Mouse (Mus musculus) MEL (cell line): ENCODE data around the gene Tmem132d.

Experiments used
- CTCF ChIP-seq, 3 experiments: IDR thresholded peaks in 2 of 3; conservative IDR thresholded peaks in 1 of 3; 2 replicates each; pipeline ENCODE4 v1.5.1; 2011 to 2012; ENCODE audit warnings: low read length in 3 of 3, low read depth in 2 of 3, mild to moderate bottlenecking in 2 of 3, improper control_type of control experiment in 1 of 3, inconsistent platforms in 1 of 3, mixed read lengths in 1 of 3, moderate library complexity in 1 of 3; ENCODE audit not compliant: control insufficient read depth in 1 of 3, insufficient read depth in 1 of 3, poor library complexity in 1 of 3, severe bottlenecking in 1 of 3
- ELF1 ChIP-seq: IDR thresholded peaks from 2 replicates; pipeline ENCODE4 v1.6.1; 2014; ENCODE audit warnings: low read depth, mild to moderate bottlenecking, inconsistent platforms, low read length, improper control_type of control experiment, moderate library complexity
- GATA1 ChIP-seq: IDR thresholded peaks from 2 replicates; pipeline ENCODE4 v1.6.1; 2011; ENCODE audit warnings: low read depth, low read length, improper control_type of control experiment
- MAFK ChIP-seq: IDR thresholded peaks from 2 replicates; pipeline ENCODE4 v1.6.1; 2011; ENCODE audit warnings: low read depth, mild to moderate bottlenecking, low read length, improper control_type of control experiment, borderline replicate concordance
- MAX ChIP-seq: IDR thresholded peaks from 2 replicates; pipeline ENCODE4 v1.6.1; 2011; ENCODE audit warnings: low read length, improper control_type of control experiment
- MEF2A ChIP-seq: IDR thresholded peaks from 2 replicates; pipeline ENCODE4 v1.6.1; 2014; ENCODE audit warnings: low read depth, mild to moderate bottlenecking, inconsistent platforms, low read length, improper control_type of control experiment; ENCODE audit not compliant: poor library complexity, insufficient replicate concordance, severe bottlenecking; ENCODE audit errors: extremely low read depth
- MYC ChIP-seq: IDR thresholded peaks from 2 replicates; pipeline ENCODE4 v1.6.1; 2011; ENCODE audit warnings: low read depth, mild to moderate bottlenecking, low read length, improper control_type of control experiment, moderate library complexity
- POLR2A ChIP-seq, 2 experiments: IDR thresholded peaks; 2 replicates each; pipeline ENCODE4 v1.6.1; 2011 to 2012; ENCODE audit warnings: low read length in 2 of 2, mild to moderate bottlenecking in 2 of 2, control low read depth in 1 of 2, improper control_type of control experiment in 1 of 2, low read depth in 1 of 2, moderate library complexity in 1 of 2; ENCODE audit not compliant: control insufficient read depth in 1 of 2, insufficient read depth in 1 of 2, poor library complexity in 1 of 2
- USF2 ChIP-seq, 2 experiments: IDR thresholded peaks; 2 replicates each; pipeline ENCODE4 v1.6.1; 2011 to 2012; ENCODE audit warnings: improper control_type of control experiment in 2 of 2, low read length in 2 of 2, borderline replicate concordance in 1 of 2, inconsistent platforms in 1 of 2, low read depth in 1 of 2, mild to moderate bottlenecking in 1 of 2; ENCODE audit not compliant: insufficient read depth in 1 of 2

GRCm38 (mm10) chr5:128113107-128113506 is 319.8 kb downstream of the Tmem132d start:
- TF ChIP-seq CTCF (IDR thresholded peaks at IDR 0.05 in 2 of 3, conservative IDR thresholded peaks at IDR 0.05 in 1 of 3; ENCODE audit: control insufficient read depth in 1 of 3, insufficient read depth in 1 of 3, low read depth in 2 of 3, low read length in 3 of 3, poor library complexity in 1 of 3, severe bottlenecking in 1 of 3), result no peak
- TF ChIP-seq MAFK, result no peak
- no peak for TF ChIP-seq ELF1
- no peak for TF ChIP-seq MEF2A
- no peak for TF ChIP-seq USF2 (IDR thresholded peaks at IDR 0.05; ENCODE audit: borderline replicate concordance in 1 of 2, insufficient read depth in 1 of 2, low read depth in 1 of 2, low read length in 2 of 2)
- TF ChIP-seq GATA1, result no peak
- TF ChIP-seq POLR2A (IDR thresholded peaks at IDR 0.05; ENCODE audit: control insufficient read depth in 1 of 2, insufficient read depth in 1 of 2, low read depth in 1 of 2, low read length in 2 of 2, poor library complexity in 1 of 2), result no peak
- no peak for TF ChIP-seq MYC
- no peak for TF ChIP-seq MAX
